Mouse (Mus musculus) heart, postnatal 0 days (tissue): ENCODE data around the gene Rora.

ENCODE experiments used
- CTCF ChIP-seq: IDR thresholded peaks from 2 replicates; pipeline ENCODE4 v1.5.1; 2016; ENCODE audit warnings: antibody characterized with exemption, control low read depth, low read depth
- EP300 ChIP-seq: IDR thresholded peaks from 2 replicates; pipeline ENCODE4 v1.6.1; 2016; ENCODE audit warnings: antibody characterized with exemption, low read depth

- TF ChIP-seq CTCF (no peak), EP300 (no peak)
These were observed 137.3 kb downstream of the Rora start for GRCm38 (mm10) chr9:68790922-68791321.
